Mouse (Mus musculus) lung, postnatal 4 days (tissue): Measurements from ENCODE around the gene Tmem109.

Source experiments
- DNase-seq, 2 experiments: peaks; one replicate each; pipeline ENCODE4 v3.0.0; 2021

Gene Tmem109

GRCm38 (mm10) chr19:10880975-10881425 lies 801 bp downstream of the Tmem109 start:
- no peak for DNase-seq

DNA sequence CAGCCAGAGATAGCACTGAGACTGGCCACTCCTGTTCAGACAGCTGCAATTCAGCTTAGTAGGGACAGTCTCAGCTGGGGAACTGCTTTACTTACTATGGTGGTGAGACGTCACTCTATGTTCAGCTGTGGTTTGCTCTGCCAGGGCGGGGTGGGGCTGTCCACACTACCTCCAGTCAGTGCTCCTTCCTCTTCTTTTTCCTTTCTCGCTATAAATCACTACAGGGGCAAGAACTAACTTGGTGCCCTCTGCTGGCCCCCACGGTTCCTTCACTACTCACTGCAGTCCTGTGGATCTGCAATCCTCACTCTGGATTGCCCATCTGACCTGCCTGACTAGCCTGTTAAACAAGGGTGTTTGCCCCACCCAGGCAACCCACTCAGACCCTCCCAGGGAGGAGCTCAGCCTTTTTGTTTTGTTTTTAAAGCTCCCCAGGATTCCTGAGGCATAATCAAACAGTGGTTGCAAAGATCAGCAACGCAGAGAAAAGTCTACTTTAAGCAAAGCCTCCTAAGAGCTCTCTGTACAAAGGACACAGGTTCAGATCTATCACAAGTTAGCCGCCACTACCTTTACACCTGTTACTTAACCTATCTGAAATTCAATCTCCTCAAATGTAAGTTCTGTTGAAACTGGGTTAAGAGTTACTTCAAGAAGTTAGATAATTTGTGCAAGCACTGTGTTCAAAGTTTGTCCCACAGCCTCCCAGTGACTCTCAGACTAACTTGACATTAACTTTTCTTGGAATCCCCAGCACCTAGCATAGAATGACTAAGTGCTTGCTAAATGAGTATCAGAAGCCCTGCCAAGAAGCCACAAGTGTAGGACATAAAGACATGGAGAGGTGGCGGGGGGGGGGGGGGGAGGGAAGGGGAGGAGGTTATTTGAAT lies 1.5 kb downstream of the Tmem109 start:
- peak; percentile 82 for DNase-seq

DNA sequence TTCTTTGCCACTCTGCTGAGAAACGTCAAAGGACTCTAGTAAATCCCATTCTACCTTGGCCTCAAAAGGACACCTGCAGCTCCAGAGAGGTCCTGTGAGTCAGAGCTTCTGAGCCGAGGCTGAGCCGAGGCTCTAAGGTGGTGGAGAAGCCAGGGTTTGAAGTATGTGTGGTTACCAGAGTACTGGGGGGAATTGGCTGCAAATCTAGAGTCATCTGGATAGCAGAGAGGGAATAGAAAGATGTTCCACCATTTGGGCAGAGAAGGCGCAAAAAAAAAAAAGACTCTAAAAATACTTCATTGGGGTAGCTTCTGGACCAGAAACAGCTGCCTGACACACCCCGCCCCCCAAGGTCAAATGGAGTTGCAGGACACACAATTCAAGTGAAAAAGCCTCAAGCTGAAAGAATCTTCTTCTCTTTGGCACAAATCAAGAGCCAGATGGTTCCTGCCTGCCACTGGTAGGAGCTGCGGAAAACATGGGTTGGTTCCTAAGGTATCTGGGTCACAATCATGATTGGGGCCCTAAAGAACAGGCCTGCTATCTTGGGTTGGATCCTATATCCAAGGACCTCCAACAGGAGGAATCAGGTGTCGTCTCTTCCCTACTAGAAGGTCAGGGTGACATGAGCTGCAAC lies 3.5 kb downstream of the Tmem109 start:
- DNase-seq: peak in 1 of 2 experiments; percentile 73

GRCm38 (mm10) chr19:10871328-10871961 lies 10.4 kb downstream of the Tmem109 start:
- DNase-seq: no peak

GRCm38 (mm10) chr19:10870676-10871075 lies 11.1 kb downstream of the Tmem109 start:
- no peak for DNase-seq

GRCm38 (mm10) chr19:10869886-10870527 lies 11.8 kb downstream of the Tmem109 start, which contains the start of gene Tmem132a:
Tmem132a (minus strand) TSS chr19:10869940.
- DNase-seq: peak in 1 of 2 experiments; percentile 40

DNA sequence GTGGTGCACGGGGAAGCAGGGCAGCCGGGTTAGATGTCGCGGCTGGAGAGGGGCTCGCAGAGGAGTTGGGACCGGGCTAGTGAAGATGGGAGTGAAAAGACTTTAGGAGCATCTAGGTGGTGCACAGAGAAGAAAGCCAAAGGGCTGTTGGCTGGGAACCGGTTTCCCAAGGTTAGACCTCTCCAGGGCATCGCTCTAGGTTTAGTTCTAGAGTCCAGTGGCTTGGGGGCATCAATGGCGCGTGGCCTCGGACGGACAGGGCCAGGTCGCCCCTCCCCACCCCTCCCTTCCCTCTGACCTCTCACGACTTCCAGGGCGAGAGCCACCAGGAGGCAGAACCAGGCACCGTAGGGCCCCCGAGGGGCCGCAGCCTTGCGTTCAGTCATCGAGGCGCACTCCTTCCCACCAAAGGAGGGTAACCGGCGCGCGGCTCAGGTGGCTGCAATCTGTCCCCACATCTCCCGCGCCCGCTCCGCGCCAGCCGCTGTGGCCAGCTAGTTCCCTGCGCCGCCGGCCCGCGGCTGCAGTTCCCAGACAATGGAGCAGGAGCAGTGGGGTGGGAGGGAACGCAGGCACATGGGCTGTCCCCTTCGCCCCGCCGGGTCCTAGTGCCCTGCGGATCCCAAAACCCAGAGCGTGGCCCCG lies 12.4 kb downstream of the Tmem109 start:
- peak; percentile 81 to 85 for DNase-seq

DNA sequence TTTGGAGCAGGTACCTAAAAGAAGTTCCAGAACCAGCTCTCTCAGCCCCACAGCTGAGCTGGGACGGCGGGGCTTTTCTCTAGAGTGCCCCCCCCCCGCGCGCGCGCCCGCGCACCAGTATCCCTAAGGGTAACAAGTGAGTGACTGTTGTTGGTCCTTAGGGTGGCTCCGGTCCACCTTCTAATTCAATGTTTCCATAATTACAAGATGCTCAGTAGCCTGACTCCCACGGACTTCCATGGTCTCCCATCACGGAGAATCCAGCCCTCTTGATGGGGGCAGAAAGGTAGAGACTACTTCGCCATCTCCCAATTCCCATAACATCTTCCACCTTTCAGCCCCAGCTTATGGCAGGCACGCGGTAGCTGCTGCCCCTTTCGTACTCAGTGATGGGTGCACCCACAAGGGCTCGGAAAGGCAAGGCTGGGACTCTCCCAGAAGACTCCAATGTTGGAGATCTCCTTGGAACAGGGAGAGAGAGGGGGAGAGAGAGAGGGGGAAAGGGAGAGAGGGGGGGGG lies 13.1 kb downstream of the Tmem109 start:
- no peak for DNase-seq

DNA sequence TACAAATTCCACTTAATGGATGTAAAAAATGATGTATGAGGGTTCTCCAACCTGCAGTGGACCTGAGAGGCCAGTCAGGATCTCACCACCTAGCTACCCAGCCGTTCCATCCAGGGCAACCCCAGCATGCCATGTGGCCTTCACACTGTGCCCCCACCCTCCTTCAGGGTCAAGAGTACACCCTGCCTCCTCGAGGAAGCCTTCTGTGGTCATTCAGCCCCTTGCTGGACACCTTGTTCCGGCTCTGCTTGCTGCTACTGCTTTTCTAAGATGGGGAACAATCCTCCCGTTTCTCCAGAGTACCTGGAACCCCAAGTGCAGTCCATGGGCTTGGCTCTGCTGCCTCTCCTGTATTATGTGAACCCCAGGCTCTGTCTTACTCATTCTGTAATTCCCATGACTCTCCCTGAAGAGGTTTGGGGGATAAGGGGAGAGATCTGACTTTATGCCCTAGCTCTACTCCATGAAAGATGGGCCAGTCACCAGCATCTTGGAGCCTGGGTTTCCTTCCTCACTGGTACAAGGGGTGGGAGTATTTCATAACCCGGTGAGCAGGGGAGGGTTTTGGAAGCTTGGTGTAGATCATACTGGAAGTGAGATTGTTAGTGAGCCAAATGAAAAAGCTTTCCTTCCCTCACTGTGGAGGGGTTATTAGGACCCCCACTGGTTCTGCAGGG lies 13.7 kb downstream of the Tmem109 start:
- DNase-seq: no peak

- DNase-seq: no peak
These were observed 15.4 kb downstream of the Tmem109 start for GRCm38 (mm10) chr19:10866351-10866750.

DNA sequence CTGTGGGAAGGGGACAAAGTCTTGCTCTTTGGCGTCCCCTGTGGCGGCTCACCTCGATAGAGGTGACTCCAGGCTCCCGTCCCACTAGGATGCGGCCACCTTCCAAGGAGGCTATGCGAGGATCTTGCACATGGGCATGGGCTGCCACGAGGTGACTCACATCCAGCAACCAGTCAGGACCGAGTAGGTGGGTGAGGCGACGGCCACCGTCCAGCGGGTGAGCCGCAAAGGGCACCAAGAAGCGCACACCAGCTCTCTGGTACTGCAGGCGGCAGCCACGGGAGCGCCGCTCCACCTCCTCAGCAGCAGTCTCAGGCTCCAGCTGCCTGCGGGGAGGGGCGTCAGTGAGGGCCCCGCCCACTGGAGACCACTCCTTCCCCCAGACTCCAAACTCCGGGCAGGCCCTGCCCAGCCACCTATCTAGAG lies 21.7 kb downstream of the Tmem109 start:
- no peak for DNase-seq

DNA sequence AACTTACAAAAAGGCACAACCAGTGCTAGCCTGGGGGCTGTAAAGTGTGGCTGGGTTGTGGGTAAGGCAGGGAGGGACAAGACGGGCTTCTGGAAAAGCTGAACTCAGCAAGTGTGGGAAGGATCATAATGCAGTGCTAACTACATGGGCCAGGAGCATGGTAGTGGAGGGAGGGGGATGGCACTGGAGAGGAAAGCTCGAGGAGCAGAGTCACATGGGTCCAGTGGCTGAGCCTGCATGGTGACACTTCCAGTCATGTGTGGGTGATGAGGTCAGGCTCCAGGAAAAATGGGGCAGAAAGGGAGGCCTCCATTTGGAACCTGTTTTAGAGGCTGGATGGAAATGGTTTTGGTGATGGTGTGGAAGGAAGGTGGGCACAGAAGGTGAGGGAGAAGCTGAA lies 25.3 kb downstream of the Tmem109 start:
- DNase-seq: no peak

DNA sequence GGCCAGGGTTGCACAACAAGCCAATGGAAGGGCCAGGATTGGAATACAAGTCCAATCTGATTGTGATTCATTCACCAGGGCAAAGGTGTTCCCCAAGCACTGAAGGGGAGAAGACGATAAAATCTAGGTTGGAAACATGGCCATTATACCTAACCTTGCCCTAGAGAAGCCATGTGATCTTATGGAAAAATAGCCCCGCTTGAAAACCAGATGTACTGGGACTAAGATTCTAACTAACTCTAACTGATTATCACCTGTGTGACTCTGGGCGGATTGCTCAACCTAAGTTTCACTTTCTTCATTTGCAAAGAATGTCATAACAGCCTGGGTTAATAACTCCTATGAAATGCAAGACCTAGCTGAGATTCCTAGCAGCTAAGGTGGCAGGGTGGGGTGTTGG lies 26.4 kb downstream of the Tmem109 start:
- DNase-seq: no peak

GRCm38 (mm10) chr19:10847311-10848087 lies 34.3 kb downstream of the Tmem109 start:
- DNase-seq: peak; percentile 49 to 63

GRCm38 (mm10) chr19:10846150-10846549 lies 35.7 kb downstream of the Tmem109 start:
- DNase-seq: no peak

GRCm38 (mm10) chr19:10845454-10845853 lies 36.3 kb downstream of the Tmem109 start:
- no peak for DNase-seq

DNA sequence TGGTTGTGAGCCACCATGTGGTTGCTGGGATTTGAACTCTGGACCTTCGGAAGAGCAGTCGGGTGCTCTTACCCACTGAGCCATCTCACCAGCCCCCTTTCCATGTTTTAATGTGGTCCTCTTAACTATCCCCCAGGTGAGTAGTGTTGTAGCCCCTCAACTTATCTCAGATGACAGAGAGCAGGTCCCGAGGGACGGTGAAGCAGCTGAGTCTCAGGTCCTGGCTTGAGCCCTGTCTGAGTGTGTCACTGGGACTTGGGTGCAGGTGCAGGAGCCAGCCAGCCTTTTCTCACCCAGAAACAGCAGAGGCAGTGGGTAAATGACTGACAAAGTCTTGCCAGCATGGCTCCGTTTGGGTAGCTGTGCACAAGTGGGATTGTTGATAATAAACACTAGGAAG lies 37.6 kb downstream of the Tmem109 start:
- no peak for DNase-seq

DNA sequence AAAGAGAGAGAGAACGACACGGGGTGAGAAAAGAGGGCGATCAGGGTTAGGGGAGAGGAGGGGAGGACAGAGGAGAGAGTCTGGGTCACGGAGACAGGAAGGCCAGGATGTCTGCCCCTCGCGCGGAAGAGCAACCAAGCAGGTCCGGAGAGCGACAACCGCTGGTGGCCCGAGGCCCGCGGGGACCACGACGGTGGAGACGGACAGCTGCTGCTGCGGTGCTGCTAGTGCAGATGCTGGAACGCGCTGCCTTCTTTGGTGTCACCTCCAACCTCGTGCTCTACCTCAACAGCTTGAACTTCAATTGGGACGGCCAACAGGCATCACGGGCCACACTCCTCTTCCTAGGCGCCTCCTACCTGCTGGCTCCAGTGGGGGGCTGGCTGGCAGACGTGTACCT lies 38.9 kb downstream of the Tmem109 start:
- no peak for DNase-seq

DNA sequence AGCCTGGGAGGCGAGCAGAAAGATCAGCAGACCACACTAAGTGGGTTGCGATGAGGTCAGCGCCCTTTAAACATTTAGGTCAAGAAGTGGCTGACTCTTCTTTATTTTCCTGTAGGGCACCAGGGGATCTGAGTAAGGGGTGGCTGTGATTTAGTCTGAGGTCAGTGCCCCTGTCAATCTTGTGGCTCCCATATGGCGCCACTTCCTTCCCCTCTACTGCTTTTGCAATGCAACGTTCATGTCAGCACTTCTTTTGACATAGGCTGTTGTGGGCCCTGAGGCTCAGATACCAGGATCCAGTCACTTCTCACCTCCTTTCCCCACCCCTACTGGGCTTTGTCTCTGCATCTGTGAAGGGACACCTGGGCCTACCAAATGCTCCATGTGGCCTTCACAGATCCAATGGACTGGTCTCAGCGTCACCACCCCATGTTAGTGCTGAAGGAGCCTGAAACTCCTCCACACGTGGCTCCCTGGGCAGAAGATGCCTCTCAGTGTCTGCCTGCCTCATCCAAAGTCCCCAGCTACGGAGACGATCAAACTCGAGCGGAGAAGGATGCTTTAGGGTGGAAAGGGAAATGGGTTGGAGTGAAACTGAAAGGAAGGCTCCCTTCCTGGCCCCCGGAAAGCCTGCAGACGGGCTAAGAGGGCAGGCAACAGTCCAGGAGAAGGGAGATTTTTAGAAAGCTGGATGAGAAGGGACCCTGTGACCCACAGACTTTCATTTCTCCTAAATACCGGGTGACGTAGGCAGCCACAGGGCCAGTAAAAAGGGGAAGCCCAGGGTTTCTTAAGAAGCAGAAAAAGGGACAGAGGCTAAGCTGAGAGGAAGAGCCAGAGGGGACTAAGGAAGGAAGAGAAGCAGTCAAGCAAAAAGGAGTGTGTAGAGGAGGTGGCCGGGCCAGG lies 39.8 kb downstream of the Tmem109 start:
- DNase-seq: peak; percentile 49 to 61
